Mouse (Mus musculus) testis, adult 2 months (tissue): ENCODE measurements around the gene Actg1.

Source experiments
- CTCF ChIP-seq: fragments of 200-500 bp; IDR thresholded peaks from 2 replicates; pipeline ENCODE4 v1.5.1; 2012; ENCODE audit warnings: low read depth, mild to moderate bottlenecking, inconsistent platforms, low read length, moderate library complexity; ENCODE audit not compliant: control insufficient read depth, insufficient read depth, insufficient replicate concordance
- POLR2A ChIP-seq: fragments of 200-500 bp; IDR thresholded peaks from 2 replicates; pipeline ENCODE4 v1.6.1; 2012; ENCODE audit warnings: low read depth, mild to moderate bottlenecking, inconsistent platforms, low read length, moderate library complexity; ENCODE audit not compliant: control insufficient read depth

DNA sequence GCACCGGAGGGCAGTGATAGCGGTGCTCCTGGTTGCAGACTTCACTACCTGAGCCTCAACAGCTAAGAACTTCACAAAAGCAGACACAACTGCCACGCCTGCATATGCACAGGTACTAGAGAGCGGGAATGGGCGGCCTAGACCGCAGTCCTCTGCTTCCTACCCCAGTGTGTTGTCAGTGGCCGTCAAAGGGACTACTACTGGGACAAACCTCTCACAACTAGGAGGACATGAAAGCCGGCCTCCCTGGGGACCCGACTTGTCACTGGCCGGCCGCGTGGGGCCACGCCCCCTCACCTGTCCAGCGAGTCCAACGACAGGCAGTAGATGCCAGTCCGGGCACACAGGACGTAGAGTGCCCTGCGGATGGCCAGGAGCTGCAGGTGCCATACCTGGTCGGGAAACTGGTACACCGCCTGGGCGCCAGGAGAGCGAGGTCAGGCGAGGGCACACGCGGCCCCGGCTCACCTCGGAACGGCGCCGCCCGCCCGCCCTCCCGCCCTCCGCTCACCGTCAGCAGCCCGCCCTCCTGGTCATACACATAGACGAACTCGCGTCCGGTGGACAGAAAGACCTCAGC is 29.8 kb upstream of the Actg1 start:
- TF ChIP-seq POLR2A (no peak), CTCF (no peak)
